Mouse (Mus musculus) macrophage (primary cell): ENCODE results near the gene Gm20605. TPM values are rescaled to one million over a fixed set of nuclear protein-coding genes. Genes with fewer than 3 reads are reported as not detected.

Experiments
- H3K27ac ChIP-seq: fragments of 350-480 bp; formaldehyde crosslinking; 2 replicates; pipeline ENCODE4 v1.9.0; 2021
- H3K36me3 ChIP-seq: fragments of 350-480 bp; formaldehyde crosslinking; 2 replicates; pipeline ENCODE4 v1.9.0; 2021; ENCODE audit errors: inconsistent target
- H3K4me3 ChIP-seq: fragments of 350-480 bp; formaldehyde crosslinking; 2 replicates; pipeline ENCODE4 v1.9.0; 2021; ENCODE audit errors: inconsistent target
- H3K79me2 ChIP-seq: fragments of 350-480 bp; formaldehyde crosslinking; 2 replicates; pipeline ENCODE4 v1.9.0; 2021; ENCODE audit errors: inconsistent target
- WGBS: methylation state at CpG from one replicate; pipeline ENCODE4 v1.1.7; 2026; ENCODE audit warnings: inconsistent platforms; ENCODE audit not compliant: missing documents; 5-methylcytosine and 5-hydroxymethylcytosine counted together
- polyA plus RNA-seq: library from polyadenylated mRNA; stranded (reverse); fragments of 250-400 nt; gene quantifications from 3 replicates; pipeline ENCODE4 v1.2.4, GENCODE M21; 2018; ENCODE audit warnings: inconsistent platforms
- total RNA-seq, 78 experiments: library from RNA; depleted of rRNA; stranded (reverse); fragments of 250-400 nt; gene quantifications; 1 replicate in 9 of 78; 2 replicates in 24 of 78; 3 replicates in 43 of 78; 4 replicates in 2 of 78; pipeline ENCODE4 v1.2.4; 2018; ENCODE audit warnings: inconsistent platforms in 56 of 78

Gene Gm20605
- total RNA-seq (2018; cell fraction: chromatin; rRNA removed), result 100 to 1,000 TPM in 18 of 26 experiments, 10 to 100 TPM in 8; 40.1 to 196 (median 131) TPM
- 10 to 100 TPM in 5 of 26 experiments, 1 to 10 TPM in 18, under 1 TPM in 3; 0.65 to 15.9 (median 4.3) TPM for total RNA-seq (2018; cell fraction: cytosol; rRNA removed)
- 100 to 1,000 TPM in 8 of 26 experiments, 10 to 100 TPM in 18; 27.9 to 148 (median 83.5) TPM for total RNA-seq (2018; cell fraction: nucleus; rRNA removed)
- 4.9 to 17.8 TPM (median 5.5 TPM) in 3 replicates for polyA plus RNA-seq

DNA sequence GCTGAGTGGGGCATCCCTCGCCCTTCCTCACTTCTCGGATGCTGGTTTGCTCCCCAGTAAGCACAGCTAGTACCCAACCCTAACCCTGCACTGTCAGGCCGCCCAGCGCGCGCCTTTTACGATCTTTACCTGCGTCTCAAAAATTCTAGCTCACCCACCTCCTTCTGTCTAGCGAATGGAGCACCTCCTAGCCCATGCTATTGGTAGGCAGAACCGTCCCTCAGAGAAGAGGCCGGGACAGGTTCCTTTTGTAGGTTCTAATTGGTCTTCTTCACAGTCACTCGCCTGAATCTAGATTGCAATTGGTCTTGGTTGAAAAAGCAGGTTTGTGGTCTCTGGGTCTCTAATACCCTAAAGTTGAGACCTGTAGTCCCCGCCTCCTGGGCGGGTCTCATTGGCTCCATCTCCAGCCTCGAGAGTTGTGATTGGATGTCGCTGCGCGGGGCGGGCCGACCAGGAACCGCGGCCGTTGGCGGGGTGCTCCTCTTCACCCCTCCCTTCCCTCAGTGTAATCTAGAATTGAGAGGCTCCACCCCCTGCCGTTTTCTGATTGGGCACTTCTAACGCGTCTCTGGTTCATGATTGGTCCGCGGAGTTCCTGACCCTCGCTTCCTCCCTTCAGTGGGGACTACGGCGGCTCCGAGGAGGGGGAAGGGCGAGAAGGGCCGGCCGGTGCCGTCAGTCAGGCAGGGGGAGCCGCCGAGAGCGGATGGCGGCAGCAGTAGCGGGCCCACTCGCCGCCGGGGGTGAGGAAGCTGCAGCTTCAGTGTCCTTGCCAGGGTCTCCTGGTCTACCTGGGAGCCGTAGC, at the start of gene Gm20605, which contains the start of the genes Fbxo24 and Lrch4:
Gene Gm20605 (plus strand): TSS at position 678 of the 808 bp plus-strand sequence.
Gene Fbxo24 (minus strand): TSS at position 505 of the 808 bp plus-strand sequence.
Gene Lrch4 (plus strand): TSS at position 624 of the 808 bp plus-strand sequence.
- 3% methylated on average over 42 of the region's 46 CpGs for WGBS
- Histone ChIP-seq H3K27ac (peak within 1 kb of the TSS; percentile 100), H3K36me3 (peaks cover 8% of the 10 kb centered on the region), H3K79me2 (peaks cover 39% of the 10 kb centered on the region), H3K4me3 (peak within 1 kb of the TSS; percentile 98)

DNA sequence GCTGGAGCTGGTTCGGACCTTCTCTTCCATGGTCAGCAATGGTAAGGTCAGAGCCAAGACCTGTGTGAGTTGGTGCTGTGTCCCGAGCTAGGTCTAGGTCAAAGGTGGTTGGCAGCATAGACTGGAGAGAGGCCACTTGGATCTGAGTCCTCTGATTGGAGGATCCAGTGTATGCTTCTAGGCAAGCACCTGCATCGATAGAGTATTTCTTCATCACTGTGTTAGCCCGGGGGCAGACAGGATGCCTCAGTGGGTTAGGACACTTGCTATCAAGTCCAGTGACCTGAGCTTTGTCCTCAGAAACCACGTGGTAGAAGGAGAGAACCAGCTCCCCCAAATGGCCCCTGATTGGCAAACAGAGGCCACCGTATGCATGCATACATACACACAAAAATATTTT, 48.7 kb upstream of the Gm20605 start:
- Histone ChIP-seq H3K4me3 (no peak overlapping the region), H3K36me3 (no peaks in the 10 kb centered on the region), H3K79me2 (no peaks in the 10 kb centered on the region), H3K27ac (no peak overlapping the region)
- 83% methylated on average over 6 of the region's 6 CpGs for WGBS

DNA sequence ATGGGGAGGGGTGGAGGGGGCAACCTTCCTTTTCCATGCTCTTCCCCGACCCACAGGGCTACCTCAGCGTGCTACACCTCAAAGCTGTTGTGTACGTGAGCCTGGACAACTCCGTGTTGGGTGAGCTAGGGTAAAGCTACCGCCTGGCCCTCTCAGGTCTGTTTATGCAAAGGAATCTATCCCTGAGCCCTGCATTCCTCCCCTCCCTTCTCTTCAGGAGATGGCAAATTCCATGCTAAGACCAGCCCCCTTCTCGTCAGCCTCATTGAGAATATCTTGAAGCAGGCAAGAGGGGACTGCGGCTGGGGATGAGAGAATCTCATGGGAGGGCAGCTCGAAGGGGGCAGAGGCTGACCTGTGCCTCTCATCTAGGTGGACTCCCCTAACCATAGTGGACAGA, 46.3 kb upstream of the Gm20605 start:
- H3K36me3 ChIP-seq, result no peaks in the 10 kb centered on the region
- no peak overlapping the region for H3K27ac ChIP-seq
- 90% methylated on average over 8 of the region's 8 CpGs for WGBS
- H3K79me2 ChIP-seq, result no peaks in the 10 kb centered on the region
- no peak overlapping the region for H3K4me3 ChIP-seq

DNA sequence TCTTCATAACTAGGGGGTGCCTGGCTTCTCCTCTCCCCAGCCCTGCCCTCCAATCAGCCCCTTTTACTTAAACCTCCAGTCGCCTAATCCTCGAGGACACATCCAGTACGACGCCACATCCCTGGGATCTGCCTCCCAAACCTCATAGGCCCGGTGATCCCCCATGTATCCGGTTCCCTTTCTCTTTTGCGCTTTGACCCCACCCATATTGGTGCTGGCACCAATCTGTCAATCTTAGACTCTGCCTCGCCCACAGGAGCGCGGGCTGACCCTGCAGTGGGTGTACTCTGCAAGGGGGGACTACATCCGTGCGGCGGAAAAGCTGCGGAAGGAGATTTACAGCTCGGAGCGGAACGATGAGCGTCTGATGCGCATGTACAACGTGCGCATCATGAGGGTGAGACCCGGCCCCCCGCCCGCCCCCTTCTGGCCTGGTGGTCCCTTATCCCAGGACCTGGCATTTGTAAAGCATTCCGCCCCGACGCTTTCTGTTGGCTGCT, 45.3 kb upstream of the Gm20605 start:
- WGBS, result 92% methylated on average over 24 of the region's 27 CpGs
- Histone ChIP-seq H3K27ac (no peak overlapping the region), H3K4me3 (no peak overlapping the region), H3K36me3 (no peaks in the 10 kb centered on the region), H3K79me2 (no peaks in the 10 kb centered on the region)

DNA sequence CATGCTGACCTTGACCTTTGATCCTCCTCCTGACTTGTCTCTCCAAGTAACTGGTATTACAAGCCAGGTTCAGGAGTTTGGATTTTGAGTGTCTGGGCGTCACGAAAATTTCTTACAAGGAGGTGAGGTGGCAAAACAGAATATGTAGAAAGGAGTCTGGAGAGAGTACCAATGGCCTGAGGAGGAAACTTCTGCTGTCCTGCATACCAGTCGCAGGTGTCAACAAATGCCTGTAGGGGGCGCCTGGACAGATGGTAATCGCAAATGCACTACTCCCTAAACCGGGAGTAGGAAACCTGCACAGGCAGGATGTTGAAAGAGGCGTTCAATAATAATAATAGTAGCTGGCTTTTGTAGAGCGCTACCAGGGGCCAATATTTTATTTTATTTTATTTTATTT, 44.0 kb upstream of the Gm20605 start:
- Histone ChIP-seq H3K36me3 (no peaks in the 10 kb centered on the region), H3K4me3 (no peak overlapping the region), H3K79me2 (no peaks in the 10 kb centered on the region), H3K27ac (no peak overlapping the region)
- 27% methylated on average over 8 of the region's 8 CpGs for WGBS

DNA sequence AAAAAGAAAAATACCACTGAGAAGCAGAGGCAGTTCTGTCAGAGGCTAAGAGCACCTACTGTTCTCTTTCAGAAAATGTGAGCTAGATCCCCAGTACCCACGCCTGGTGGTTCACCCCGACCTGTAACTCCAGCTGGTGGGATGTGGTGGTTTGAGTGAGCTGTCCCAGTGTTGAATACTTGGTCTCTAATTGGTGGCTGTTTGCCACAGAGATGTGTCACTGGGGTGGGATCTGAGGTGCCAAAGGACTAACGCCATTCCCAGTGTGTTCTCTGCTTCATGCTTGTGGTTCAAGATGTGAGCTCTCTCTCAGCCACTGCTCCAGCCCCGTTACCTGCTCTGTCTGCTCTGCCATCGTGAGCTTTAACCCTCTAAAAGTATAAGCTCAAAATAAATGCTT, 38.5 kb upstream of the Gm20605 start:
- Histone ChIP-seq H3K4me3 (no peak overlapping the region), H3K27ac (no peak overlapping the region), H3K79me2 (no peaks in the 10 kb centered on the region), H3K36me3 (no peaks in the 10 kb centered on the region)
- WGBS, result 71% methylated on average over 4 of the region's 5 CpGs

DNA sequence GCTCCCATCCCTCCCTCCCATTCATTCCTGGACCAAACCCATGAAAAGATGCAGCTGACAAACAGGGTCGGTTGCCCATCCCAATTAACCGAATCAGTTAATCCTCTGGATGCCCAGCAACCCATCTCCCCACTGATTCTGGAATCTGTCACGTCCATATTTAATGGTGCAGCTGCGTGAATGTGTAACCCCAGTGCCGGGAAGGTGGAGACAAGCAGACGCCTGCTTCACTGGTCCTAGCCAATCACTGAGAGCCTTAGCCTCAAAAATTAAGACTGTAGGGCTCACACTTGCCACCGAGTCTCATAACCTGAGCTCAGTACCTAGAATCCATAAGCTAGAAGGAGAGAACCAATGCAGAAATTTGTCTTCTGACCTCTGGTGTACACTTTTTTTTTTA, 33.1 kb upstream of the Gm20605 start:
- Histone ChIP-seq H3K36me3 (no peaks in the 10 kb centered on the region), H3K4me3 (no peak overlapping the region), H3K79me2 (peaks cover 13% of the 10 kb centered on the region; the same call in 1 of the 2 replicates), H3K27ac (no peak overlapping the region)
- WGBS, result 95% methylated on average over 7 of the region's 7 CpGs

DNA sequence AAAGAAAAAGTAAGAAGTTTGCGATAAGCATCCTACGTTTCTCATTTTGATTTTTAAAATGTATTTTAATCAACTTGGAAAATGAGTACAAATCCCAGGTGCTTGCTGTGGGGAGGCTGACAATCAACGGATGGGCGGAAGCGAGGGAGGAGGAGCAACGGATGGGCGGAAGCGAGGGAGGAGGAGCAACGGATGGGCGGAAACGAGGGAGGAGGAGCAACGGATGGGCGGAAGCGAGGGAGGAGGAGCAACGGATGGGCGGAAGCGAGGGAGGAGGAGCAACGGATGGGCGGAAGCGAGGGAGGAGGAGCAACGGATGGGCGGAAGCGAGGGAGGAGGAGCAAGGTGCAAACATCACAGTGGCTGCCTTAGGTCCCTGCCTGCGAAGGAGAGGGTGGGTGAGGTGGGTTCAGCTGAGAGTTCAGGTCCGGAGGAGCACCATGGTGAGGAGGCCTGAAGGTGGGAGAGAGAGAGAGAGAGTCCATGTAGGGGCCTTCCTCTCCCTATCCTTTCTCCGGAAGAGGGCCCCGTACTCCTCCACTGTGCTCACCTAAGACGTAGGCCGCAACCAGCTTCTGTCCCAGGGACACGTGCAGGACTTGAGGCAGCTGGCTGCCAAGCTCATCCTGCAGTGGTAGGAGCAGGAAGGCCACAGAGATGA, 32.2 kb upstream of the Gm20605 start:
- Histone ChIP-seq H3K79me2 (peaks cover 13% of the 10 kb centered on the region; the same call in 1 of the 2 replicates), H3K4me3 (peak overlapping the region; percentile 32), H3K27ac (peak overlapping the region; percentile 40), H3K36me3 (no peaks in the 10 kb centered on the region)
- 28% methylated on average over 28 of the region's 30 CpGs for WGBS

DNA sequence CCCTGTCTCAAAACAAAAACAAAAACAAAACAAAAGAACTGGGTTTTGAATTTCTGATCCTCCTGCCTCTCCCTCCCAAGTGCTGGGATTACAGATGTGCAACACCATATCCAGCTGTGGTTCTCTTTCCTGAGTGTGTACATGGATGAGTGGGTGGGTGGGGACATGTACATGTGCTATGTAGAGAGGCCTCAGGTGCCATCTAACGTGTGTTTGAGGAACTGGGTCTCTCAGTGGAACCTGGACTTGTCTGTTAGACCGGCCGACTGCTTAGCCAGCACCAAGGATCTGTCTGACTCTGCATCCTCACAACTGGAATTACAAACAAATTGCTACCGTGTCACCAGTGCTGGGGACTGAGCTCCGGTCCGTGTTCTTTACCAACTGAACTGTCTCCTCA, 31.4 kb upstream of the Gm20605 start:
- H3K79me2 ChIP-seq, result peaks cover 20% of the 10 kb centered on the region
- no peak overlapping the region for H3K27ac ChIP-seq
- H3K4me3 ChIP-seq, result no peak overlapping the region
- 62% methylated on average over 6 of the region's 6 CpGs for WGBS
- no peaks in the 10 kb centered on the region for H3K36me3 ChIP-seq

DNA sequence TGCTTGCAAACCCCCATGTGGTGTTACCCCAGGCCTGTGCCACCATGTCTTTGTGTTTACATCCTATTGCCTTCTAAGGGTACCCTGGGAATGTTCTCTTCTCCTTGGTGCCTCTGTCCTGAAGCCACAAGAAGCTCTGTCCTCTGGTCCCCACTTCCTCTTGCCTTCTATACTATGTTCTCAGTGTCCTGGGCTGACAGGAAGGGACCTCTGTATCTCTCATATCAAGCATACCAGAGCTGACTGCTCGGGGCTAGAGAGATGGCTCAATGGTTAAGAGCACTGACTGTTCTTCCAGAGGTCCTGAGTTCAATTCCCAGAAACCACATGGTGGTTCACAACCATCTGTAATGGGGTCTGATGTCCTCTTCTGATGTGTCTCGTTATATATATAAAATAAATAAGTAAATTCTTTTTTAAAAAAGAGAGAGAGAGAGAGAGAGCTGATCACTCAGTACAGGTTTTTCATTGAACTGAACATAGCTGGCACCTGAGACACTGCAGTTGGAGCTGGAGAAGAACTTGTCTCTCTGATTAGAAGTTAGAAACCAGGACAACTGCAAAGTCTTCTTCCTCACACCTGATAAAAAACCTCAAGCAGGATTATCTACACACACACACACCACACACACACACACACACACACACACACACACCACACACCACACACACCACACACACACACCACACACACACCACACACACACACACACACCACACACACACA, 30.7 kb upstream of the Gm20605 start:
- no peak overlapping the region for H3K27ac ChIP-seq
- H3K4me3 ChIP-seq, result no peak overlapping the region
- H3K36me3 ChIP-seq, result no peaks in the 10 kb centered on the region
- peaks cover 27% of the 10 kb centered on the region for H3K79me2 ChIP-seq
- WGBS, result 27% methylated on average over 2 of the region's 2 CpGs

DNA sequence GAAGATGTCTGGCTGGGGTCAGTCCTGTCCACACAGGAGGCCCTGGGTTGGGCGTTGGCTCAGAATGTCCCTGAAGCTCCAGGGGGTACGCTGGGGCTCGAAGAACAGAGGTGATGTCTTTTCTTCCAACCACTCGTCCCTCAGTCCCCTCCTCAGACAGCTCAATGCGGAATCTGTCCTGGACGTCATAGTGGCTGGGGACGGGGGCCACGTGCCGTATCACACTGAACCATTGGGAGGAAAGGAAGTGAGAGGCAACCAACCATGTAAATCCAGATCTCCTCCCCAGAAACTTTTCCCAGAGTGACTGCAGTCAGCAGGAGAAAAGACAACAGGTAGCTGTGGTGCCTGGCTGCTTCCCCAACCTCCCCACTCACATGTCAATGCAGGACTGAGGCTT, 29.4 kb upstream of the Gm20605 start:
- Histone ChIP-seq H3K27ac (peak overlapping the region; percentile 98), H3K79me2 (peaks cover 33% of the 10 kb centered on the region)

DNA sequence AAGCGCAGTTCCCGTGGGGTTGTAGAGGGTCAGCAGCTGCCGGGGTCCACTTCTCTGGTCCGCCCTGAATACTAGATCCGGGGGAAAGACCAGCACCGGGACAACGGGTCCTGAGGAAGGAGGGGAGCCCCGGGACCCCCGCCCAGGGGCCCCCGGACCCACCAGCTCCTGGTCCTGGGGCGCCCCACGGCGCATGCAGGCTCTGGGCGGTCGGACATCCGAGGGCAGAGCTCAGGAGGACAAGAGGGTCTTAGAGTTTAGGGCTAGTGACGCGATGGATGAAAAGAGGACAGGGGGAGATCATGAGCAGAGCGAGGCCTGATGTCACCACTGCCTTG, 28.7 kb upstream of the Gm20605 start:
- Histone ChIP-seq H3K79me2 (peaks cover 33% of the 10 kb centered on the region), H3K27ac (peak overlapping the region; percentile 98), H3K36me3 (no peaks in the 10 kb centered on the region), H3K4me3 (peak overlapping the region; percentile 67)
- 2% methylated on average over 19 of the region's 19 CpGs for WGBS

More for the DNA sequence above, 29.4 kb upstream of the Gm20605 start:
- H3K36me3 ChIP-seq, result no peaks in the 10 kb centered on the region
- peak overlapping the region; percentile 67 for H3K4me3 ChIP-seq
- 32% methylated on average over 9 of the region's 9 CpGs for whole genome bisulfite sequencing

DNA sequence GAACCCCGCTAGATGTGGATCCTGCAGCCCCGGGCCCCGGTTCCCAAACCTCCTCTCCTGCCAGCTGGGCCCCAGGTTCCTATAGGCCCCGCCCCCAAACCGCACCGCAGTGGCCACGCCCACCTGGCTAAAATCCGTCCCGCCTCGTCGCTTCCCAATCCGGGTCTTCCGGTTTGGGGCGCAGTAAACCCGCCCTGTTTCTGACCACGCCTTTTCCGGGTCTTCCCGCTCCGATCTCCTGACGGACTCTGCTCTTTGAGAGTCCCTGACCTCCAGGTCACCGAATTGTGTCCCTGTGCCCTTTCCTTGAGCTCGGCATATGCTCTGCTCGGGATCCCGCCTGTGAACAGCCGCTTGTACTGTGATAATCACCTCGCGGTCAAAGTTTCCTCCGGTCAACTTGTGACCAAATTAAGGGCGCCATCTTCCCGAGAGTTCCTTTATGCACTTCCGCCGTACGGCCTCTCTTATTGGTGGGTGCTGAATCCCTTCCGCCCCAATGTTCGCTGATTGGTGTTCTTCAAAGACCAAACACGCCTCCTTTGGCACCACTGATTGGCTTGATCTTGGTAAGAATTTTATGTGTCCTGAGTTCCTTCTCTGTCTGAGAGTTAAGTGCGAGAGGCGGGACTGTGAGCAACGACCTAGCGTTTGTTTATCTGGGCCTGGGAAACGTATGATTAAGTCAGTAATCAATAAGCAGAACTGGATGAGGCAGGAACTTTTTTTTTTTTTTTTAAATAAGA, 28.2 kb upstream of the Gm20605 start, which contains the start of gene Mospd3:
Gene Mospd3 (minus strand): TSS at position 440 of the 746 bp plus-strand sequence.
- under 1% methylated on average over 41 of the region's 41 CpGs for WGBS

More for the DNA sequence above, 28.2 kb upstream of the Gm20605 start, which contains the start of gene Mospd3:
- H3K36me3 ChIP-seq, result no peaks in the 10 kb centered on the region
- peak within 1 kb of the TSS; percentile 98 for H3K27ac ChIP-seq
- H3K4me3 ChIP-seq, result peak within 1 kb of the TSS; percentile 67
- H3K79me2 ChIP-seq, result peaks cover 33% of the 10 kb centered on the region
